9 mouse cellular contexts compared by ENCODE assay signal in the genomic region with DNA sequence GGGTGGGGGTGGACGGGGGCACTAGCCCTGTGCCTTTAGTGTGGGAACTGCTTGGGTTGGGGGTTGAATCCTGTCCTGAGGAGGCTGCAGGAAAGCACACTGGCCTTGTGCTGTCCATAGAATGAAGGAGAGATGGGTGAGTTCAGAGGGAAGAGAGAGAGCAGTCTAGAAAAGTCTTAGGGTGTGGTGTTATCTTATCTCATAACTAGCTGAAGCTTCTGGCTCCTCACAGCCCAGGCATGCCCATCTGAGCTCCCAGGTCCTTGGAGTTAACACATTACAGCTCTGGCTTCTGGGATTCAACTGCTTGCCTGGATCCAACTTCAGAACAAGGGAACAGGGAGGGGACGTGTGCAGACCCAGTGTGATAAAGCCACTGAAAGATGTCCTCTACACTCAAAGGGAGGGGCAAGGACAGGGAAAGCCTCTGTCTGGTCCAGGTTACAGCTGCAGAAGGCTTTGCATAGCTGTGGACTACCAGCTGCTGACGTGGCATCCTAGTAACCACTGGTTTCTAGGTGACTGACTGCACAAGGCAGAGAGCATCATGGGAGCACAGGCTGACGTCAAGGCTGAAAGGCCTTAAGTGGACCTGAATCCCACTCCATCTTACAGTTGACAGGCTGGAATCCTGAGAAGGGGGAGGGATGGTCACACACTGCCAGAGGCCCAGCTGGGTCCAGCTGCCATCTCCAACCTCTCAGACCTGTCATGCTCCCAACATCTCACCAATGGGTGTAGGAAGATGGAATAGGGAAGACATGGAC. TPM values are rescaled to one million over a fixed set of nuclear protein-coding genes. Genes with fewer than 3 reads are reported as not detected.
DNase-seq lines count a peak whose midpoint lies in the region; ATAC-seq and TF ChIP-seq lines count a peak whose summit lies in the region.
"Had no signal": no experiment of that assay in that cellular context is flagged by ENCODE, and none has a peak within 500 bp of the region (broad histone marks: within the 10 kb centered on the region; RNA-seq: fewer than 3 reads in every experiment).

No protein-coding gene starts in this region.

- peak; percentile 58 for DNase-seq in CD4-positive, CD25-positive, alpha-beta regulatory T cell, adult 2 months (ENCODE audit: low read depth, low spot score)
- DNase-seq in embryo, embryonic 10.5 days (ENCODE audit: low spot score): peak; percentile 59
- peak; percentile 57 for DNase-seq in hindbrain, postnatal 0 days (ENCODE audit: low spot score)
- no peak for DNase-seq in urinary bladder, adult 2 months (ENCODE audit: low spot score)
- no peak for DNase-seq in cerebellum, adult 18-20 months
- no peak for DNase-seq in frontal cortex, postnatal 36 days (ENCODE audit: low spot score in 2 of 2)

- no peak overlapping the region for H3K4me2 ChIP-seq in hindbrain, postnatal 0 days (ENCODE audit: low read depth, low read length)
- H3K4me2 ChIP-seq in lung, embryonic 16.5 days (ENCODE audit: low read depth, low read length): peak overlapping the region; percentile 90

- no peaks in the 10 kb centered on the region for H3K9me3 ChIP-seq in hindbrain, postnatal 0 days (ENCODE audit: low read length)
- no peaks in the 10 kb centered on the region for H3K9me3 ChIP-seq in lung, embryonic 16.5 days (ENCODE audit: control insufficient read depth, low read length)

- no peak overlapping the region for H3K4me3 ChIP-seq in hindbrain, postnatal 0 days (ENCODE audit: low read length)
- peak overlapping the region; percentile 64; the same call in 1 of the 2 replicates for H3K4me3 ChIP-seq in lung, embryonic 16.5 days (ENCODE audit: low read length)

- no peak overlapping the region for H3K27ac ChIP-seq in hindbrain, postnatal 0 days
- H3K27ac ChIP-seq in lung, embryonic 16.5 days (ENCODE audit: low read length): peak overlapping the region; percentile 55

- H3K27me3 ChIP-seq in hindbrain, postnatal 0 days (ENCODE audit: insufficient read depth, low read length): no peaks in the 10 kb centered on the region
- H3K27me3 ChIP-seq in lung, embryonic 16.5 days (ENCODE audit: control insufficient read depth, insufficient read depth, low read depth, low read length): no peaks in the 10 kb centered on the region
- H3K27me3 ChIP-seq: Patski had no signal

- WGBS in hindbrain, postnatal 0 days: 51% methylated on average over 4 of the region's 4 CpGs
- 39% methylated on average over 4 of the region's 4 CpGs for WGBS in lung, embryonic 16.5 days

- peaks cover 5% of the 10 kb centered on the region for H3K4me1 ChIP-seq in hindbrain, postnatal 0 days (ENCODE audit: insufficient read depth, low read length)
- peaks cover 17% of the 10 kb centered on the region for H3K4me1 ChIP-seq in lung, embryonic 16.5 days (replicated peaks; ENCODE audit: control insufficient read depth, insufficient read depth, low read length)

- no peak for TF ChIP-seq CTCF in hindbrain, postnatal 0 days (IDR thresholded peaks at IDR 0.05; ENCODE audit: low read depth)

- H3K36me3 ChIP-seq in hindbrain, postnatal 0 days (ENCODE audit: insufficient read depth, low read length): no peaks in the 10 kb centered on the region
- H3K36me3 ChIP-seq in lung, embryonic 16.5 days (ENCODE audit: control insufficient read depth, insufficient read depth, low read length): no peaks in the 10 kb centered on the region

- ATAC-seq in hindbrain, postnatal 0 days: peak; percentile 81
- peak; percentile 79 for ATAC-seq in lung, embryonic 16.5 days (ENCODE audit: low read depth)
- ATAC-seq in cerebellum, adult (ENCODE audit: insufficient number of reproducible peaks, low FRiP score, low TSS enrichment): no peak
- ATAC-seq: Patski had no signal

- no peak overlapping the region for H3K9ac ChIP-seq in hindbrain, postnatal 0 days (replicated peaks; ENCODE audit: low read length)
- H3K9ac ChIP-seq in lung, embryonic 16.5 days (ENCODE audit: low read length): peak overlapping the region; percentile 15; the same call in 1 of the 2 replicates

RNA-seq across cellular contexts. Expression of a gene that starts 1.9 kb away (rescaled TPM):
- 28.5 and 30.5 TPM in 2 replicates for total RNA-seq in hindbrain, postnatal 0 days (2014; rRNA removed)
- 78.0 and 78.1 TPM in 2 replicates for polyA plus RNA-seq in hindbrain, postnatal 0 days (2015; fragmentation: Nextera tagmentation; extraction: Ambion mirVana)
- polyA plus RNA-seq in lung, embryonic 16.5 days (2015; fragmentation: Nextera tagmentation; extraction: Ambion mirVana): 181 and 202 TPM in 2 replicates
- 53.0 and 110 TPM in 2 replicates for polyA plus RNA-seq in urinary bladder, adult 2 months (2012; rRNA removed)

RNA-seq across cellular contexts. Expression of a gene that starts 37.9 kb away (rescaled TPM):
- 521 and 547 TPM in 2 replicates for total RNA-seq in hindbrain, postnatal 0 days (2014; rRNA removed)
- 1,077 and 1,085 TPM in 2 replicates for polyA plus RNA-seq in hindbrain, postnatal 0 days (2015; fragmentation: Nextera tagmentation; extraction: Ambion mirVana)
- 563 and 641 TPM in 2 replicates for polyA plus RNA-seq in lung, embryonic 16.5 days (2015; fragmentation: Nextera tagmentation; extraction: Ambion mirVana)
- 453 and 489 TPM in 2 replicates for polyA plus RNA-seq in urinary bladder, adult 2 months (2012; rRNA removed)

RNA-seq across cellular contexts. Expression of a gene that starts 43.4 kb away (rescaled TPM):
- 2.6 and 3.1 TPM in 2 replicates for total RNA-seq in hindbrain, postnatal 0 days (2014; rRNA removed)
- 5.1 and 5.7 TPM in 2 replicates for polyA plus RNA-seq in hindbrain, postnatal 0 days (2015; fragmentation: Nextera tagmentation; extraction: Ambion mirVana)
- 5.8 and 7.7 TPM in 2 replicates for polyA plus RNA-seq in lung, embryonic 16.5 days (2015; fragmentation: Nextera tagmentation; extraction: Ambion mirVana)
- polyA plus RNA-seq in urinary bladder, adult 2 months (2012; rRNA removed): 5.0 and 6.3 TPM in 2 replicates

RNA-seq across cellular contexts. Expression of a gene that starts 58.6 kb away (rescaled TPM):
- total RNA-seq in hindbrain, postnatal 0 days (2014; rRNA removed): 15.3 and 16.7 TPM in 2 replicates
- polyA plus RNA-seq in hindbrain, postnatal 0 days (2015; fragmentation: Nextera tagmentation; extraction: Ambion mirVana): 17.1 and 19.8 TPM in 2 replicates
- 18.7 and 19.2 TPM in 2 replicates for polyA plus RNA-seq in lung, embryonic 16.5 days (2015; fragmentation: Nextera tagmentation; extraction: Ambion mirVana)
- 19.5 and 25.0 TPM in 2 replicates for polyA plus RNA-seq in urinary bladder, adult 2 months (2012; rRNA removed)

Comparison
In these comparisons a context has a peak if more than half of its experiments do, and no peak if none do; other contexts are left out.
1. DNase-seq: peak in CD4-positive, CD25-positive, alpha-beta regulatory T cell, adult 2 months (single experiment), embryo, embryonic 10.5 days (single experiment) and hindbrain, postnatal 0 days (single experiment); none in urinary bladder, adult 2 months (single experiment), cerebellum, adult 18-20 months (0 of 2) and frontal cortex, postnatal 36 days (0 of 2).